ENCODE assay signal across 13 mouse cellular contexts in the genomic region with DNA sequence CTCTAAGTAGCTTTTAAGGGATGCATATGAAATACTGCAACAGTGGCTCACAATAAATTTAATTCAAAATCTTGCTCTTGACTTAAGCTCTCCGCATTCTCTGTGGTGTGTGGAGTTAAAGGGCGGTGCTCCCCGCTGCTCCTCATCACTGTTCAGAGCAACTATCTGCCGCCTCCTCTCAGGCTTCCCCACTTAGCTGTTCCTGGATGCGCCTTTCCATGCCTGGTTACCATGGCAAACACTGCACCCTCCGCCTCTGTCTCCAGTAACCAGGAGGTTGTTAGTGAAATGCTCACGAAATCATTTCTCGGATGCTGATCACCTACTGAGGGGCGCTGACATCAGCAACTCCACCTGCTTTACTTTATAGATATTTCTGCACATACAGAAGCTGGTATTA.
DNase-seq lines count a peak whose midpoint lies in the region; ATAC-seq lines count a peak whose summit lies in the region.
"Had no signal": no experiment of that assay in that cellular context is flagged by ENCODE, and none has a peak within 500 bp of the region (broad histone marks: within the 10 kb centered on the region; RNA-seq: fewer than 3 reads in every experiment).

No protein-coding gene starts in this region.

- ATAC-seq in erythroid progenitor cell, adult 5-6 weeks (replicated peaks; ENCODE audit: low FRiP score, poor library complexity, severe bottlenecking): no peak
- ATAC-seq: midbrain, embryonic 15.5 days had no signal

- peak; percentile 30 for DNase-seq in R1 (ENCODE audit: low read depth, low spot score)
- peak; percentile 91 for DNase-seq in brain, adult 2 months (ENCODE audit: low read depth, low spot score)
- peak; percentile 24 to 43 for DNase-seq in layer of hippocampus, postnatal 10 days (ENCODE audit: low spot score in 2 of 2)
- DNase-seq in right cerebral cortex, adult 18-20 months: peak; percentile 75
- no peak for DNase-seq in Muller cell, postnatal 12 days (ENCODE audit: inconsistent ontology term)
- DNase-seq in ovary, adult 18-20 months (ENCODE audit: low spot score): no peak
- DNase-seq: cerebellum, postnatal 10 days; gastrocnemius, adult 2 months; heart, postnatal 4 days; lung, postnatal 36 days; retina, postnatal 1 day had no signal

Comparison
In these comparisons a context has a peak if more than half of its experiments do, and no peak if none do; other contexts are left out.
1. DNase-seq: peak in R1 (single experiment), brain, adult 2 months (single experiment), layer of hippocampus, postnatal 10 days (2 of 2) and right cerebral cortex, adult 18-20 months (single experiment); none in Muller cell, postnatal 12 days (single experiment) and ovary, adult 18-20 months (single experiment).